Mouse (Mus musculus) limb, embryonic 13.5 days (tissue): ENCODE measurements around the gene Fam184b. TPM values are rescaled to one million over a fixed set of nuclear protein-coding genes. Genes with fewer than 3 reads are reported as not detected.

Experiments
- ATAC-seq: fragments of 200-750 bp; cut with Nextera tagmentation; 2 replicates; pipeline ENCODE4 v1.8.0; 2017; ENCODE audit warnings: low read depth, moderate number of reproducible peaks, moderate TSS enrichment; ENCODE audit not compliant: low FRiP score
- H3K27ac ChIP-seq: fragments of 300-500 bp; sonication (generic); 2 replicates; pipeline ENCODE4 v1.5.1; 2015; ENCODE audit warnings: inconsistent platforms, mild to moderate bottlenecking, moderate library complexity
- H3K27me3 ChIP-seq: fragments of 300-500 bp; sonication (generic); 2 replicates; pipeline ENCODE4 v1.6.1; 2015; ENCODE audit warnings: mild to moderate bottlenecking, inconsistent platforms
- H3K36me3 ChIP-seq: fragments of 300-500 bp; sonication (generic); 2 replicates; pipeline ENCODE4 v1.6.1; 2015; ENCODE audit warnings: inconsistent platforms, mild to moderate bottlenecking, moderate library complexity
- H3K4me1 ChIP-seq: fragments of 300-500 bp; sonication (generic); 2 replicates; pipeline ENCODE4 v1.6.1; 2015; ENCODE audit warnings: inconsistent platforms
- H3K4me2 ChIP-seq: fragments of 300-500 bp; sonication (generic); replicated peaks from 2 replicates; pipeline ENCODE4 v1.6.1; 2015; ENCODE audit warnings: inconsistent platforms, mild to moderate bottlenecking, moderate library complexity
- H3K4me3 ChIP-seq: fragments of 300-500 bp; sonication (generic); 2 replicates; pipeline ENCODE4 v1.5.1; 2015; ENCODE audit warnings: moderate library complexity, mild to moderate bottlenecking, inconsistent platforms
- H3K9ac ChIP-seq: fragments of 300-500 bp; sonication (generic); 2 replicates; pipeline ENCODE4 v1.6.1; 2015; ENCODE audit warnings: mild to moderate bottlenecking, inconsistent platforms
- H3K9me3 ChIP-seq: fragments of 300-500 bp; sonication (generic); 2 replicates; pipeline ENCODE4 v1.6.1; 2016; ENCODE audit warnings: inconsistent platforms
- WGBS: fragments of 180-500 bp; shearing (Covaris S2); methylation state at CpG from one replicate; pipeline ENCODE4 v1.1.7; 2015; 5-methylcytosine and 5-hydroxymethylcytosine counted together
- polyA plus RNA-seq: library from polyadenylated mRNA; unstranded; fragments of >200 nt; fragmentation: Nextera tagmentation; extraction: Ambion mirVana; gene quantifications from 2 replicates; pipeline ENCODE4 v1.2.1, GENCODE M21; 2015

Fam184b gene
- polyA plus RNA-seq, result 2.1 and 2.6 TPM in 2 replicates

DNA sequence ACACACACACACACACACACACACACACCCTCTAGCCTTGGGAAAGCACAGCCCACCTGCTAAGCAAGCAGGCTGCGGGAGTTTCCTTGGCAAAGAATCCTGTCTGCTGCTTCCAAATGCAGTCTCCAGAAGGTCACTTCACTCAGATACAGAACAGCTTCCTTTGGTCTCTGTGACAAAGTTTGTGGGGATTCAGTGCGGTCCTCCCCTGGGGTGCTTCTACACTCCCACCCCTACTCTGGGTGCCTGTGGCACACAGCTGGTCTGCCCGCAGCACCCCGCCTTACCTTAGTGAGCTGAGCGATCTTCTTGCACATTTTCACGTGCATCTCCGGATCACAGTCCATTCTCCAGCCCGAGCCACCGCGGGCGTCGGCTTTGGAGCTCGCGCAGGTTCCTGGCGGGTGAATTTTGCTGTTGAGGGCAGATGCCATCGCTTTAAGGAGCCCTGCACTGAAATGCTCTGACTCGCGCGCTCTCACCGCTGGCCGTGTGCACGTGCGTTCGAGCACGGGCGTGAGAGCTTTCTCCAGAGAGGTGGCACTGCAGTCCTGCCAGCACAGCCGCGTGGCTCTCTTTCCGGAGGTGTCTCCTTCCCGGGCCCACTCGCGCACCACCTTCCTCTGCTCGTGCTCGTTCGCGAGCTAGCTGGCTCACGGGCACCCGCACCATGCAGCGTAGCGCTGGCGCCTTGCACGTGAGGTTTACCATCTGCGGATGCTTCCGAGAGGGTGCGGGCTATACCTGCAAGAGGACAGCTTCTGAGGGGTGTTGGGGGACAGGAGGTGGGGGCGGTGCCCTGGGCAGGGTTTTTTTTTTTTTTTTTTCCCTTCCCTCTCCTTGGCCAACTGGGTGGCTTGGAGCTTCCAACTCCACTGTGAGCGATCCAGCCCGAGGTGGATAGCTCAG lies at the start of gene Fam184b:
Fam184b (minus strand) TSS at position 809 of the 909 bp plus-strand sequence.
- Histone ChIP-seq H3K27me3 (peaks cover 48% of the 10 kb centered on the region), H3K36me3 (no peaks in the 10 kb centered on the region), H3K9ac (peak within 1 kb of the TSS; percentile 75), H3K27ac (no peak within 1 kb of the TSS), H3K4me3 (peak within 1 kb of the TSS; percentile 57), H3K4me1 (peaks cover 9% of the 10 kb centered on the region), H3K4me2 (peak within 1 kb of the TSS; percentile 97), H3K9me3 (no peaks in the 10 kb centered on the region)
- peak; percentile 88 for ATAC-seq
- under 1% methylated on average over 48 of the region's 48 CpGs for WGBS

DNA sequence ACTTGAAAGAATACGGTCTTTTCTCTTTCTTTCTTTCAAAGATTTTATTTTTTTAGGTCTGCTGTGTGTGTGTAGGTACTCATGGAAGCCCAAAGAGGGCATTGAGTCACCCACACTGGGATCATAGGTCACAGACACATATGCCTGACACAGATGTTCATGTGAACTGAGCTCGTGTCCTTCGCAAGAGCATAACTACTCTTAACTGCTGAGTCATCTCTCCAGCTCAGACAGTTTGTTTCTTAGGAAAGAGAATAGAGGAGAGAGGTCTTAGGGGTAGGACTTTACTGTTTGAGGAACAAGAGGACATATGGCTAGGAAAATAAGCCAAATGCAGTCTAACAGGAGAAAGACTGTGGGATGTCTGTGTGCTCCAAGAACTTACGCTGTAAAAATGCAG lies 49.7 kb upstream of the Fam184b start:
- Histone ChIP-seq H3K27me3 (no peaks in the 10 kb centered on the region), H3K27ac (no peak overlapping the region), H3K9me3 (no peaks in the 10 kb centered on the region), H3K4me3 (no peak overlapping the region), H3K4me2 (no peak overlapping the region), H3K4me1 (no peaks in the 10 kb centered on the region), H3K36me3 (peaks cover 27% of the 10 kb centered on the region), H3K9ac (no peak overlapping the region)
- no peak for ATAC-seq
- 91% methylated on average over 4 of the region's 4 CpGs for WGBS

DNA sequence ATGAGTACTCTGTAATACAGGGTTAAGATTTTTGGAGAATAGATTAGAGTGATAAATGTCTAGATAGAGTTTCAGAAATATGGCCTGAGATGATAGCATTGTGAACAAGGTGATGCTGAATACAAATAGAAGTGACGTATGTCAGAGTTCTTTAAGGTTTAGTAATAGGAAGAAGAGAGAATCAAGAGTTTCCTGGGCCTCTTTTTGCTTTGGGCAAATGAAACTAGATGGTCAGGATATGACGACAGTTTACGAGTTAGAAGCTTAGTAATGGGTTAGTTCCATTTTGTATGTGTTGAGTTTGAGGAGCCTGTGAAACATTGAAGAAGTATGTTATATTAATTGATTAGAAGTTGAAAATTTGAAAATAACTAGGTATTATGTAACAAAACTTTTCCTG lies 46.8 kb upstream of the Fam184b start:
- Histone ChIP-seq H3K4me1 (no peaks in the 10 kb centered on the region), H3K4me2 (no peak overlapping the region), H3K9me3 (no peaks in the 10 kb centered on the region), H3K27ac (no peak overlapping the region), H3K9ac (no peak overlapping the region), H3K36me3 (peaks cover 31% of the 10 kb centered on the region), H3K4me3 (no peak overlapping the region), H3K27me3 (no peaks in the 10 kb centered on the region)
- 94% methylated on average over 3 of the region's 3 CpGs for WGBS
- no peak for ATAC-seq

DNA sequence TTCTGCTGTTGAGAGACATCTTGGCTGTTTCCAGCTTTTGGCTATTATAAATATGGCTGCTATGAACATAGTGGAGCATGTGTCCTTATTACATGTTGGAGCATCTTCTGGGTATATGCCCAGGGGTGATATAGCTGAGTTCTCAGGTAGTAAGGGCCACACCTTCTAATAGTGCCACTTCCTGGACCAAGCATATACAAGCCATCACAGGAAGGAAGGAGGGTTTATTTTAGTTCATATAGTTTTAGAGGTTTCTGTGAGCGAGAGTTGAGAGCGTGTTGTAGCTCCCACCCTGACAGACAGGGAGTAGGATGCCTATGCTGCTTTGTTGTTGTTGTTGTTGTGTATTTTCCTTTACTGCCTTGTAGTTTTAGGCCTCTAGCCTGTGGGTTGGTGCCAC lies 45.8 kb upstream of the Fam184b start:
- ATAC-seq, result no peak
- no peaks in the 10 kb centered on the region for H3K9me3 ChIP-seq
- no peak overlapping the region for H3K4me2 ChIP-seq
- no peak overlapping the region for H3K4me3 ChIP-seq
- H3K4me1 ChIP-seq, result no peaks in the 10 kb centered on the region
- 94% methylated on average over 2 of the region's 2 CpGs for WGBS
- H3K27me3 ChIP-seq, result no peaks in the 10 kb centered on the region
- H3K27ac ChIP-seq, result no peak overlapping the region
- H3K9ac ChIP-seq, result no peak overlapping the region
- H3K36me3 ChIP-seq, result peaks cover 34% of the 10 kb centered on the region

DNA sequence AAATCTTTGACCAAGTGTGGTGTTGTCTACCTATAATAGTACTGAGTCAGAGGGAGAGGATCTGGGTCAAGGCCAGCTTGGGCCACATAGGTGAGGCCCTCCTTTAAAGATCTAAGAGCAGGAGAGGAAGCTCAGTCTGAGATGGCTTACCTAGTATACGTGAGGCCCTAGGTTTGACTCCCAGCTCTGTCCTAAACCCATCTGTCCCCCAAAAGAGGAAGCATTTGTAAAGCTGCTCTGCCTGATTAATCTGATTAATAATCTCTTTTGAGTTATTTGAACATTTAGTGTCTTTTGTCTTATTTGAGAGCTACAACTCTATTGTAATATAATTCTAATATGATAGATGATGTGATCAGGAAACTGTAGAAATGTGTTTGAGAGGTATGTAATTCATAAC lies 44.0 kb upstream of the Fam184b start:
- Histone ChIP-seq H3K4me1 (no peaks in the 10 kb centered on the region), H3K9me3 (no peaks in the 10 kb centered on the region), H3K36me3 (peaks cover 30% of the 10 kb centered on the region), H3K27ac (no peak overlapping the region), H3K4me2 (no peak overlapping the region), H3K27me3 (no peaks in the 10 kb centered on the region), H3K9ac (no peak overlapping the region), H3K4me3 (no peak overlapping the region)
- 88% methylated on average over 1 of the region's 1 CpGs for WGBS
- ATAC-seq, result no peak

DNA sequence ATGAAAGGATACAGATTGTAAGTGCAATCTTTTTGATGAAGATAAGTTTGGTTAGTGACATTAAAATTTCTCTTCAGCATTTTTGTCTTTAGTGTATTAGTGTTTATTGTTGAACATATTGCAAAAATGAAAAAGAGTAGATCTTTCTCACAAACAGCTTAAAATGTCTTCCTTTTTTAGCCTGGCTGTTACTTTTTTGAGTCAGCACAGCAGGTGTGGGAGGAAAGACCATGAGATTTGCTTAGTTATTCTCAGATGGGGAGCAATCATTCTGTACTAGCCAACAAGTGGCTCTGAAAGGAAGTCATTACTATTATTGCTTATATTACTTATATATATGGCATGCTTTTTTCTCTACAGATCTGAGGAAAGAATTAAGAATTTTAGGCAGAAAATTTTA lies 40.5 kb upstream of the Fam184b start:
- no peak overlapping the region for H3K4me3 ChIP-seq
- H3K4me1 ChIP-seq, result no peaks in the 10 kb centered on the region
- peaks cover 39% of the 10 kb centered on the region for H3K36me3 ChIP-seq
- H3K9me3 ChIP-seq, result no peaks in the 10 kb centered on the region
- ATAC-seq, result no peak
- no peak overlapping the region for H3K27ac ChIP-seq
- no peaks in the 10 kb centered on the region for H3K27me3 ChIP-seq
- H3K4me2 ChIP-seq, result no peak overlapping the region
- H3K9ac ChIP-seq, result no peak overlapping the region

DNA sequence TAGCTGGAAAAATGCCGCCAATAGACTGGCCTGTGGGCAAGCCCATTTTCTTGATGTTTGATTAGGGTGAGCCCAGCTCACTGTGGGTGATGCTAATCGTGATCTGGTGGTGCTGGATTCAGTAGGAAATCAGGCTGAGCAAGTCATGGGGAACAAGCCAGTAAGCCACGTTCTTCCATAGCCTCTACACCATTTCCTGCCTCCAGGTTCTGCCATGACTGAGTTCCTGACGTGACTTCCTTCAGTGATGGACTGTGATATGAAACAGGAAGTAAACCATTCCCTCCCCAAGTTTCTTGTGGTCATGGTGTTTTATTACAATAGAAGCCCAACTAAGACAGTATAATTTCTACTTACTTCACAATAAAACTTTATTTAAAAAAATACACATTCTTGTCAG lies 38.2 kb upstream of the Fam184b start:
- no peak for ATAC-seq
- Histone ChIP-seq H3K9me3 (no peaks in the 10 kb centered on the region), H3K36me3 (peaks cover 27% of the 10 kb centered on the region), H3K27ac (no peak overlapping the region), H3K4me3 (no peak overlapping the region), H3K4me1 (no peaks in the 10 kb centered on the region), H3K9ac (no peak overlapping the region), H3K4me2 (no peak overlapping the region), H3K27me3 (no peaks in the 10 kb centered on the region)
- WGBS, result 81% methylated on average over 4 of the region's 4 CpGs

DNA sequence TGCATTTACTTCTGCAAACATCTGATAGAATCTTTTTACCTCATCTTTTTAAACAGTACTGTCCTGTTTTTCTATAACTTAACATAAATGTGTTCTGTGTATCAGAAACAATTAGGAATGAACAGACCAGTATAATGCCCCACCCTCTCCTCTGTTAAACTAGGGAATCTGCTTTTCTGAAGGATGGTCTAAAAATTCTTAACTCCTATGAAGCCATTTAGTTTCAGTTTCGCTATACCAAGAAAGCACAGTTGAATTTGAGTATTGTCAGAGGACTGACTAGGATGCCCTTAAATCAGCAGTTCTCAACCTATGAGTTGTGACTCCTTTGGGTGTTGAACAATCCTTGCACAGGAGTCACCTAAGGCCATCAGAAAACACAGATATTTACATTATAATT lies 35.6 kb upstream of the Fam184b start:
- Histone ChIP-seq H3K9me3 (no peaks in the 10 kb centered on the region), H3K4me1 (peaks cover 8% of the 10 kb centered on the region), H3K9ac (no peak overlapping the region), H3K36me3 (peaks cover 20% of the 10 kb centered on the region), H3K4me2 (no peak overlapping the region), H3K4me3 (no peak overlapping the region), H3K27ac (no peak overlapping the region), H3K27me3 (no peaks in the 10 kb centered on the region)
- ATAC-seq, result no peak
- WGBS, result 100% methylated on average over 1 of the region's 1 CpGs

DNA sequence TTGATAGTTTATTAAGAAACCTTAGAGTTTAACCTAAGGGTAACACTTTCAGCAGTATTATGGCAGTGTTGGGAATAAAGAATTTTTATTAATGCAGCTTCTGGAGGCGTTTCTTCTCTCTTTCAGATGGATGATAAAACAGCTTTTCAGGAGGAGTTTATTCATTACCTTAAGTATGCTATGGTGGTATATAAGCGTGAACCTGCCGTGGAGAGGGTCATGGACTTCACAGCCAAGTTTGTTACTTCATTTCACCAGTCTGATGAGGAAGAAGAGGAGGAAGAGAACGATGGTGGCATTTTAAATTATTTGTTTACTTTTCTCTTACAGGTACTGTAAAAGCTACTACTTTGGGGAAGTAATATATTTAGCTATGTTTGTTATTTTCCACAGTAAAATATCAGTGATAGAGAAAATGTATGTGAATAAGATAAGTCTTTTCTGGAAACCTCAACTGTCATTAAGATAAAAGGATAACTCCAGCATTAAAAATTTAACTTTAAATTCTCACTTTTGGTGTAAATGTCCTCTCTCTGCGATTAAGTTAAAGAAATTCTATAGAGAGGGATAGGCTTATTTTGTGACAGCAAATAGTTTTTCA lies 31.6 kb upstream of the Fam184b start:
- WGBS, result 58% methylated on average over 5 of the region's 5 CpGs
- no peak for ATAC-seq
- H3K4me2 ChIP-seq, result peak overlapping the region; percentile 85
- peak overlapping the region; percentile 83 for H3K4me3 ChIP-seq
- H3K27ac ChIP-seq, result no peak overlapping the region
- no peak overlapping the region for H3K9ac ChIP-seq
- H3K36me3 ChIP-seq, result peaks cover 5% of the 10 kb centered on the region
- no peaks in the 10 kb centered on the region for H3K9me3 ChIP-seq
- no peaks in the 10 kb centered on the region for H3K27me3 ChIP-seq
- H3K4me1 ChIP-seq, result peaks cover 13% of the 10 kb centered on the region

DNA sequence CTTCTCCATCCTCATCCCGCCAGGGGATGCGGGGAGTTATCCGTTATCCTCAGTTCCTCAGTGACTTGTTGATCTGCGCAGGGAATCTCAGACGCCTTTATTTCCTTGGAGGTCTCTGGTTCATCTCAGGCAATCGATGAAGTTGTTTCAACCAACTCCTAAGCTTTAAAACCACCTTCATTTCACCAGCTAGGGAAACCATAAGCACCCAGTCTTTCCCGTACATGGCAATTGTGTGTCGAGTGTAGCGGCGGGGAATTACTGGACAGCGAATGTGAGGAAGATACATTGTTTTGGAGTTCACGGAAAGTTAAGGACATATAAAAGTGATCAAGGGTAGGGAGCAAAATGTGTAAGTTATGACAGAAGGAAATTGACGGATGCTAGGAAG lies 30.9 kb upstream of the Fam184b start:
- no peaks in the 10 kb centered on the region for H3K9me3 ChIP-seq
- WGBS, result under 1% methylated on average over 13 of the region's 13 CpGs

DNA sequence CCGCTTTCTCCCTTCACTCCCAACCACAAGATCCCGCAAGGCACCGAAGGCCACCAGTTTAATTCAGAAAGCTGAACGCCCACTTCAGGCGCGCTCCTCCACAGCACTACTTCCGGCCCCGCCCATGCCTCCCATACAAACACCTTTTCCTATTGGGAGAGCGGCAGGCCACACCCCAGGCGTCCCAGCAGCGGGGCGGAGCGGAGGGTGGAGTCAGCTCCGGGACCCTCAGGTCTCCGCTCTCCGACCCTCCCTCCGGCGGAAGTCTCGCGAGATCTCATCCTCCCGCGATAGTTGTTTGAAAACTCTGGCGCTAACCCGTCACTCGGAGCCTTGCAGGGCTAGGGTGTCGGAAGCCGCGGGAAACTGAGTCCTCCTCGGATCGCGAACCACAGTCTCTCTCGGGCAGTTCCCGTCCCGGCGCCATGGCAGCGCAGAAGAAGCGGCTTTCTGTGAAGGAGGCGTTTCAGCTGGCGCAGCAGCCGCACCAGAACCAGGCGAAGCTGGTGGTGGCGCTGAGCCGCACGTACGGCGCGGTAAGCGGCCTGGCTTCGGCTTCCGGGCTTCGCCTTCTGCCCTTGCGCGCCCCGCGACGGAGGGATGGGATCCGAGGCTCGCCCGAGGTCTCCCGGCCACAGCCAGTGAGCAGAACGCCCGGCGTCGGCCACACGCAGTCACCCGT lies 30.3 kb upstream of the Fam184b start, which contains the start of gene Ncapg:
Ncapg (plus strand) TSS at position 322 of the 682 bp plus-strand sequence.
- no peaks in the 10 kb centered on the region for H3K36me3 ChIP-seq
- no peaks in the 10 kb centered on the region for H3K27me3 ChIP-seq
- H3K4me1 ChIP-seq, result peaks cover 13% of the 10 kb centered on the region
- peak; percentile 100 for ATAC-seq
- H3K27ac ChIP-seq, result peak within 1 kb of the TSS; percentile 85
- peak within 1 kb of the TSS; percentile 85 for H3K4me2 ChIP-seq
- H3K4me3 ChIP-seq, result peak within 1 kb of the TSS; percentile 83
- H3K9ac ChIP-seq, result peak within 1 kb of the TSS; percentile 84
- H3K9me3 ChIP-seq, result no peaks in the 10 kb centered on the region
- WGBS, result under 1% methylated on average over 66 of the region's 66 CpGs

More for the DNA sequence above, 30.9 kb upstream of the Fam184b start:
- Histone ChIP-seq H3K4me2 (peak overlapping the region; percentile 85), H3K27ac (peak overlapping the region; percentile 85), H3K27me3 (no peaks in the 10 kb centered on the region), H3K9ac (peak overlapping the region; percentile 82), H3K4me1 (peaks cover 13% of the 10 kb centered on the region), H3K36me3 (no peaks in the 10 kb centered on the region; the same call in 1 of the 2 replicates), H3K4me3 (peak overlapping the region; percentile 83)
- ATAC-seq, result no peak

DNA sequence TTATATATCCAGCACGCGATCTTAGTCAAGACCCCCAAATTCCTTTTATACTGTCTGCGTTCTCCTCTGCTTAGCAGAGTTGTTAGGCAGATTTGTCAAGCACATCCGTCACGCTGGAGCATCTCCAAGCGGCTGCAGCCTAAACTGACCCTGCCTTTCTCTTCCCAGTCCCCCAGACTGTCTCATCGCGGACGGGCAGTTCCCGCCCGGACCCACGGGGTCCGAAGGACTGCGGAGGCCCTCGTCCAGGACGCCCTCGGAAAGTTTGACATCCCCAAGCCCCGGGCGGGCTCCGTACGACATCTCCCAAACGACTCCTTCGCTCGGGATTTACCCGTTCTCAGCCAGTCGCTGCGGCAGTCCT lies 29.8 kb upstream of the Fam184b start:
- ATAC-seq, result peak; percentile 82
- Histone ChIP-seq H3K9ac (peak overlapping the region; percentile 84), H3K27ac (peak overlapping the region; percentile 70; the same call in 1 of the 2 replicates), H3K4me2 (peak overlapping the region; percentile 74), H3K27me3 (no peaks in the 10 kb centered on the region), H3K36me3 (no peaks in the 10 kb centered on the region), H3K9me3 (no peaks in the 10 kb centered on the region), H3K4me3 (peak overlapping the region; percentile 83), H3K4me1 (peaks cover 13% of the 10 kb centered on the region)
- under 1% methylated on average over 27 of the region's 27 CpGs for WGBS
